Comparison of ENCODE assay signal across 19 mouse cellular contexts in the genomic region with DNA sequence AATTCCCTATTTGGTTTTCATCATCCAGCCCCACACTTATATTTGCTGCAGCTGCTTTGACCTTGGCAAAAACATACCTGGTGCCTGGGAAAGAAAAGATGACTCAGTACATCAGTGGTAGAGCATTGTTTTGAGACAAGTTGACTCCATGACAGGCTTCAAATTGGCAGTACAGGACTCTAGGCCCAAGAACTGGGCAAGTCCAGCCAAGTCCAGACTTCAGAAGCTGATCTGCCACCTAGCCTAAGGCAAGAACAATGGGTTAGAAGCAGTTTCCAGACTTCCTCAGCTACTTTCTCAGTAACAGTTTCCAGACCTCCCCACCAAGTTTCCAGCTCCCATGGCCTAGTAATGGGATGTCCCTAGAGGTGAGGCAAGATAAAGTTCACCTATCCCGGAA. TPM values are rescaled to one million over a fixed set of nuclear protein-coding genes. Genes with fewer than 3 reads are reported as not detected.
"Had no signal": no experiment of that assay in that cellular context is flagged by ENCODE, and none has a peak within 500 bp of the region (broad histone marks: within the 10 kb centered on the region; RNA-seq: fewer than 3 reads in every experiment).

No protein-coding gene starts in this region.

- H3K27me3 ChIP-seq: neural tube, embryonic 13.5 days; neural tube, embryonic 15.5 days; stomach, embryonic 15.5 days had no signal

- H3K36me3 ChIP-seq: neural tube, embryonic 13.5 days; neural tube, embryonic 15.5 days; stomach, embryonic 15.5 days had no signal

- H3K9ac ChIP-seq: neural tube, embryonic 13.5 days; neural tube, embryonic 15.5 days; stomach, embryonic 15.5 days had no signal

- H3K4me3 ChIP-seq: neural tube, embryonic 13.5 days; neural tube, embryonic 15.5 days; stomach, embryonic 15.5 days had no signal

- DNase-seq: retina, postnatal 1 day; right cerebral cortex, adult 18-20 months; right cerebral cortex, postnatal 14 days; right cerebral cortex, postnatal 25 days; right cerebral cortex, postnatal 4 days; spleen, adult 18-20 months; thymus, adult 18-20 months; thymus, adult 2 months; thymus, postnatal 14 days; thymus, postnatal 25 days; thymus, postnatal 36 days; thymus, postnatal 4 days had no signal

- H3K27ac ChIP-seq: neural tube, embryonic 13.5 days; neural tube, embryonic 15.5 days; stomach, embryonic 15.5 days; stomach, postnatal 0 days had no signal

- H3K4me1 ChIP-seq: neural tube, embryonic 13.5 days; neural tube, embryonic 15.5 days; stomach, embryonic 15.5 days had no signal

- H3K9me3 ChIP-seq: neural tube, embryonic 13.5 days; neural tube, embryonic 15.5 days; stomach, embryonic 15.5 days had no signal

RNA-seq across cellular contexts. Expression of a gene that starts 56.2 kb away (rescaled TPM):
- polyA plus RNA-seq: stomach, embryonic 14.5 days; testis, adult 2 months; urinary bladder, adult 2 months had no signal
